Mouse (Mus musculus) cerebellum, adult 2 months (tissue): ENCODE measurements around the gene Bcor.

Source experiments
- CTCF ChIP-seq: fragments of 200-500 bp; IDR thresholded peaks from 2 replicates; pipeline ENCODE4 v1.5.1; 2011; ENCODE audit warnings: low read depth, mild to moderate bottlenecking, control low read depth, low read length, moderate library complexity, borderline replicate concordance; ENCODE audit not compliant: insufficient read depth
- POLR2A ChIP-seq: fragments of 200-500 bp; IDR thresholded peaks from 2 replicates; pipeline ENCODE4 v1.6.1; 2011; ENCODE audit warnings: low read length, control low read depth, borderline replicate concordance; ENCODE audit not compliant: insufficient read depth

- TF ChIP-seq CTCF (no peak), POLR2A (no peak)
Observed at GRCm38 (mm10) chrX:12096783-12097526, 63.2 kb downstream of the Bcor start.
